Mouse (Mus musculus): Measurements from ENCODE around the gene Coro7.

DNA sequence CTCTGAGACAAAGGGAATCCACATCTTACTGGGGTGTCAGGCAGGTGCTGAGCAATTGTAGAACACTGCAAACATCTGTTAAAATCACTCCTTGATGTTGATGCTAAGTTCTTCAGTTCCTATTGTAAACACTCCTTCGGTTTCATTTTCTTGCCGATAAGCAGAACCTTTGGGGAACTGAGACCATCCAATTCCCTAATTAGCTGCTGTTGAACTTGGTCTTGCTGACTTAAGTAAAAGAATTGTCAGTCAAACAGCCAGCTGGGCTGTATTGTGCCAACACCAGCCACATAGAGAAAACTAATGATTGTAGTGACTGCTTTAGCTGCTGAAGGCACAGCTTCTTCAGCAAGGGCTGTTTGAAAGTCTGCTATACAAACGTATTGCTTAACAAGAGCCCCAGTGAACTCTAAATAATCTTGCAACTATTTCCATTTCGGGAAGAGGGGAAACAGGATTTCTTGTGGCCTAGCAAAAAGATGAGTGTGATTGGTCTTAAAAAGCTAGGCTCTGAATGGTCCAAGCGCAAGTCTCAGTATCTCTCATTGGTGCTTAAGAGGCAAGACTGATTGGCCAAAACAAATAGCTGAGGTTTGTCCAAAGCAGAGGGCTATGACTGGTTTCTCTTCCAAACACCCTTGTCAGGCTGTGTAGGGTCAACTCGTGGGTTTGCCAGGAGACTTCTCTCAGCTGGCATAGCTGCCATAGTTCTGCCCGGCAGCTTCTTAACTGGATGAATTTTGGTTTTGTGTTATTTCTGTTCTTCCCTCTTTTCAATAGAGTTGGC, 42.7 kb upstream of the Coro7 start:
- TF ChIP-seq CTCF (IDR thresholded peaks at IDR 0.05; ENCODE audit: low read depth, low read length), result no peak
- TF ChIP-seq EP300 (IDR thresholded peaks at IDR 0.05; ENCODE audit: insufficient read depth, low read depth, low read length), result no peak
